Mouse (Mus musculus): ENCODE measurements around the gene Olfr74. TPM values are rescaled to one million over a fixed set of nuclear protein-coding genes. Genes with fewer than 3 reads are reported as not detected.
"Not testable (repeated sequence)": the region's sequence is repeated elsewhere in the genome, so short reads cannot be mapped to it uniquely, and the experiment has no call there.

Gene Olfr74
- not detected in 2 replicates for polyA plus RNA-seq (2015; fragmentation: Nextera tagmentation; extraction: Ambion mirVana)

GRCm38 (mm10) chr2:87974563-87974962 lies at the start of gene Olfr74:
Olfr74 (minus strand) TSS chr2:87974663.
- ATAC-seq (ENCODE audit: insufficient number of reproducible peaks, low FRiP score, low TSS enrichment, low read depth), result no peak
- no peak within 1 kb of the TSS for H3K27ac ChIP-seq
- H3K27me3 ChIP-seq, result no peaks in the 10 kb centered on the region
- WGBS, result 70% methylated on average over 3 of the region's 3 CpGs
- no peak within 1 kb of the TSS for H3K4me2 ChIP-seq
- H3K4me3 ChIP-seq, result no peak within 1 kb of the TSS
- H3K4me1 ChIP-seq, result no peaks in the 10 kb centered on the region
- no peaks in the 10 kb centered on the region for H3K36me3 ChIP-seq
- H3K9me3 ChIP-seq, result no peaks in the 10 kb centered on the region
- no peak within 1 kb of the TSS for H3K9ac ChIP-seq

- H3K4me3 ChIP-seq; H3K36me3 ChIP-seq; H3K4me1 ChIP-seq; H3K27me3 ChIP-seq; H3K4me2 ChIP-seq; H3K9me3 ChIP-seq; H3K27ac ChIP-seq; H3K9ac ChIP-seq; ATAC-seq (ENCODE audit: insufficient number of reproducible peaks, low FRiP score, low TSS enrichment, low read depth): not testable (repeated sequence)
- WGBS, result 70% methylated on average over 1 of the region's 1 CpGs
Observed at GRCm38 (mm10) chr2:88022474-88022873, 48.0 kb upstream of the Olfr74 start, which contains the start of gene Olfr1161. Olfr1161 (plus strand) TSS chr2:88022774.

DNA sequence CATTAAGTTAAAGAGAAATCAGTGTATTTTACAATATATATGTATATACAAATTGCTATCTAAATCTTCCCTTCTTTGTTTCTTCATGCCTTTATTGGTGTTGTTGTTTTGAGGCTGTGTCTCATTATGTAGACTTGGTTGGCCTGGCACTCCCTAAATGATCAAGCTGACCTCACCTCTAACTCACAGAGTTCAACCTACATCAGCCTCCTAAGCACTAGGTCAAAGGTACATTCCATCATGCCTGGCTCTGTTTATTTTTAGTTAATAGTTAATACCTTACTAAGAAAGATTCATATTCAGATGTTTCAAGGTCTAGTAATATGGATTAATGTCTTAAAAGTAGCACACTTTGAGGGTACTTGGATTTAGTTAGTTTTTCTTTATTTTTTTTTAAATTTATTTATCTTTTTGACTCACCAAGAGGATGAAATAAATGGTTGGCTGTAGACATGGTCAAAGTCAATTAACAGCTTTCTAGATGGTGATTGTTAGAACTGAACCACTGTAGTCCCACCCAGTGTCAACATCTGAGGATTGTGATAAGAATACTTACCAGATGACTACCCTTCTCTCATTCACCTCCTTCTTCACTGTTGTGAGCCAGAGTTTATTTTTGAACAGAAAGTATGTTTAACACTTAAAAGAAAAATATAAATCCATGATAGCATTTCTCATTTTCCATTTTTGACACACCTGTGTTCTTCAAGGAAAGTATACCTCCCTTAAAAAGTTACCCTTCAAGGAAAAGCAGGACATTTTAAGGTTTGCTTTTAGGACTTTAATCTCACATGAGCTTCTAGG lies 33.3 kb upstream of the Olfr74 start, which contains the start of gene Olfr1160:
Gene Olfr1160, minus strand, starts transcription at position 754 of the 804 bp plus-strand sequence.
- no peaks in the 10 kb centered on the region for H3K4me1 ChIP-seq
- no peak for ATAC-seq (ENCODE audit: insufficient number of reproducible peaks, low FRiP score, low TSS enrichment, low read depth)
- no peak within 1 kb of the TSS for H3K4me3 ChIP-seq
- no peak within 1 kb of the TSS for H3K27ac ChIP-seq
- H3K9ac ChIP-seq, result no peak within 1 kb of the TSS
- H3K27me3 ChIP-seq, result no peaks in the 10 kb centered on the region
- no peaks in the 10 kb centered on the region for H3K9me3 ChIP-seq
- H3K36me3 ChIP-seq, result no peaks in the 10 kb centered on the region
- H3K4me2 ChIP-seq, result no peak within 1 kb of the TSS

GRCm38 (mm10) chr2:87989813-87990212 lies 15.3 kb upstream of the Olfr74 start, which contains the start of gene Olfr1158:
Olfr1158 (plus strand) TSS chr2:87990113.
- no peaks in the 10 kb centered on the region for H3K36me3 ChIP-seq
- no peak within 1 kb of the TSS for H3K27ac ChIP-seq
- H3K4me1 ChIP-seq, result no peaks in the 10 kb centered on the region
- H3K9me3 ChIP-seq, result no peaks in the 10 kb centered on the region
- no peaks in the 10 kb centered on the region for H3K27me3 ChIP-seq
- no peak for ATAC-seq (ENCODE audit: insufficient number of reproducible peaks, low FRiP score, low TSS enrichment, low read depth)
- H3K9ac ChIP-seq, result no peak within 1 kb of the TSS
- no peak within 1 kb of the TSS for H3K4me3 ChIP-seq
- no peak within 1 kb of the TSS for H3K4me2 ChIP-seq

DNA sequence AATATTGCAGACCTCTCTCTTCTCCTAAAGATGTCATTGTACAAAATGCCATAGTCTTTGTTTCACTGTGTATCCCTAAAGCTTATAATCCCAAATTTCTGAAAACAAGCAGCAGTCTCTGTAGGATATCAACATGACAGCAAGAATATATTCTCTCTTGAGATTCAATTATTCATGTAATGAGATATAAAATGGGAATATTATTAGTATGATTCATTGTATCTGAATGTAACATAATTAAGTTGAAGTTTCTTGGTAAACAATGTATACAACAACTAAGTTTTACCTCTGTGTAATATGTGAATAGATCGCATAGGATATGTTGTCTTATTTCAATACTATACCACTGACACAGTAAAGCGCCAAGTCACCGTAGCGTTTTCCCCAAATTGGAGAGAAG lies 6.3 kb downstream of the Olfr74 start, which contains the start of gene Olfr1157:
Gene Olfr1157, minus strand, starts transcription at position 101 of the 400 bp plus-strand sequence.
- no peaks in the 10 kb centered on the region for H3K27me3 ChIP-seq
- 97% methylated on average over 4 of the region's 4 CpGs for WGBS

DNA sequence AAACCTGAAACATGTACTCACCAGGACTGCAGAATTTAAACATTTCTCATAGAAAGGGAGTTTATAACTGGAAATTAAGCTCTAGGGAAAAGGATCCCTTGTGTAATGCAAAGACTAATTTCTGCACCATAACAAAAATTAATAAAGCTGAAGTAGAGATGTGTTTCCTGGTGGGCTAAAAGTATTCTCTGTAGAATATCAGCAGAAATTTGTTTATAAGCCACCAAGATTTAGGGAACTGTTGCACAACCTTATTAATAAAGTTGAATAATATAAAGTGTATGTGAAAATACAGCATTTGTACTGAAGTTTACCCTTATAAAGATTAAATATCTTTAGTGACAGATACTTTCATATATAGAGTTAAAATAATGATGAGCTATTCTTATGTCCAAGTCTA lies 21.5 kb downstream of the Olfr74 start, which contains the start of gene Olfr1156:
Gene Olfr1156, minus strand, starts transcription at position 101 of the 400 bp plus-strand sequence.
- H3K4me2 ChIP-seq, result no peak within 1 kb of the TSS
- no peaks in the 10 kb centered on the region for H3K4me1 ChIP-seq
- no peaks in the 10 kb centered on the region for H3K36me3 ChIP-seq
- no peaks in the 10 kb centered on the region for H3K9me3 ChIP-seq
- H3K9ac ChIP-seq, result no peak within 1 kb of the TSS
- ATAC-seq (ENCODE audit: insufficient number of reproducible peaks, low FRiP score, low TSS enrichment, low read depth), result no peak
- no peak within 1 kb of the TSS for H3K27ac ChIP-seq
- H3K4me3 ChIP-seq, result no peak within 1 kb of the TSS
- no peaks in the 10 kb centered on the region for H3K27me3 ChIP-seq

More for the DNA sequence above, 6.3 kb downstream of the Olfr74 start, which contains the start of gene Olfr1157:
- Histone ChIP-seq H3K4me1 (no peaks in the 10 kb centered on the region), H3K4me2 (no peak within 1 kb of the TSS), H3K9ac (no peak within 1 kb of the TSS), H3K4me3 (no peak within 1 kb of the TSS), H3K27ac (no peak within 1 kb of the TSS), H3K36me3 (no peaks in the 10 kb centered on the region), H3K9me3 (no peaks in the 10 kb centered on the region)
- no peak for ATAC-seq (ENCODE audit: insufficient number of reproducible peaks, low FRiP score, low TSS enrichment, low read depth)

- Histone ChIP-seq H3K36me3 (no peaks in the 10 kb centered on the region), H3K4me2 (no peak within 1 kb of the TSS), H3K27ac (no peak within 1 kb of the TSS), H3K9ac (no peak within 1 kb of the TSS), H3K9me3 (no peaks in the 10 kb centered on the region), H3K4me3 (no peak within 1 kb of the TSS), H3K27me3 (no peaks in the 10 kb centered on the region), H3K4me1 (no peaks in the 10 kb centered on the region)
- no peak for ATAC-seq (ENCODE audit: insufficient number of reproducible peaks, low FRiP score, low TSS enrichment, low read depth)
- 94% methylated on average over 1 of the region's 1 CpGs for WGBS
Observed at GRCm38 (mm10) chr2:87945037-87945436, 29.4 kb downstream of the Olfr74 start, which contains the start of gene Olfr1155. Olfr1155 (minus strand) TSS chr2:87945137.

Other genes with a start within 250 kb of the Olfr74 start
- not detected in 2 replicates for gene Olfr1138, start 234.7 kb downstream of the Olfr74 start, polyA plus RNA-seq (2015; fragmentation: Nextera tagmentation; extraction: Ambion mirVana)
- gene Olfr1140, start 230.9 kb downstream of the Olfr74 start, polyA plus RNA-seq (2015; fragmentation: Nextera tagmentation; extraction: Ambion mirVana), result not detected in 2 replicates
- gene Olfr1141, start 220.7 kb downstream of the Olfr74 start, polyA plus RNA-seq (2015; fragmentation: Nextera tagmentation; extraction: Ambion mirVana), result not detected in 2 replicates
- not detected in 2 replicates for gene Olfr152, start 195.2 kb downstream of the Olfr74 start, polyA plus RNA-seq (2015; fragmentation: Nextera tagmentation; extraction: Ambion mirVana)
- gene Olfr1143, start 174.1 kb downstream of the Olfr74 start, polyA plus RNA-seq (2015; fragmentation: Nextera tagmentation; extraction: Ambion mirVana), result not detected in 2 replicates
- gene Olfr1145, start 164.8 kb downstream of the Olfr74 start, polyA plus RNA-seq (2015; fragmentation: Nextera tagmentation; extraction: Ambion mirVana), result not detected in 2 replicates
- gene Olfr1148, start 144.1 kb downstream of the Olfr74 start, polyA plus RNA-seq (2015; fragmentation: Nextera tagmentation; extraction: Ambion mirVana), result not detected in 2 replicates
- gene Olfr1150-ps1, start 130.7 kb downstream of the Olfr74 start, polyA plus RNA-seq (2015; fragmentation: Nextera tagmentation; extraction: Ambion mirVana), result not detected in 2 replicates
- not detected in 2 replicates for gene Olfr1151, start 118.8 kb downstream of the Olfr74 start, polyA plus RNA-seq (2015; fragmentation: Nextera tagmentation; extraction: Ambion mirVana)
- gene Olfr1152, start 108.2 kb downstream of the Olfr74 start, polyA plus RNA-seq (2015; fragmentation: Nextera tagmentation; extraction: Ambion mirVana), result not detected in 2 replicates
- gene Olfr1153, start 79.7 kb downstream of the Olfr74 start, polyA plus RNA-seq (2015; fragmentation: Nextera tagmentation; extraction: Ambion mirVana), result not detected in 2 replicates
- not detected in 2 replicates for gene Olfr1154, start 69.5 kb downstream of the Olfr74 start, polyA plus RNA-seq (2015; fragmentation: Nextera tagmentation; extraction: Ambion mirVana)
- gene Olfr1155, start 29.5 kb downstream of the Olfr74 start, polyA plus RNA-seq (2015; fragmentation: Nextera tagmentation; extraction: Ambion mirVana), result not detected in 2 replicates
- gene Olfr1156, start 21.6 kb downstream of the Olfr74 start, polyA plus RNA-seq (2015; fragmentation: Nextera tagmentation; extraction: Ambion mirVana), result not detected in 2 replicates
- gene Olfr1157, start 6.4 kb downstream of the Olfr74 start, polyA plus RNA-seq (2015; fragmentation: Nextera tagmentation; extraction: Ambion mirVana), result not detected in 2 replicates
- gene Olfr1158, start 15.4 kb upstream of the Olfr74 start, polyA plus RNA-seq (2015; fragmentation: Nextera tagmentation; extraction: Ambion mirVana), result not detected in 2 replicates
- gene Olfr1160, start 33.6 kb upstream of the Olfr74 start, polyA plus RNA-seq (2015; fragmentation: Nextera tagmentation; extraction: Ambion mirVana), result not detected in 2 replicates
- gene Olfr1161, start 48.1 kb upstream of the Olfr74 start, polyA plus RNA-seq (2015; fragmentation: Nextera tagmentation; extraction: Ambion mirVana), result not detected in 2 replicates
- gene Olfr73, start 63.0 kb upstream of the Olfr74 start, polyA plus RNA-seq (2015; fragmentation: Nextera tagmentation; extraction: Ambion mirVana), result 0.05 TPM in 1 of 2 replicates, not detected in the other
- gene Olfr1162, start 76.5 kb upstream of the Olfr74 start, polyA plus RNA-seq (2015; fragmentation: Nextera tagmentation; extraction: Ambion mirVana), result not detected in 2 replicates
- not detected in 2 replicates for gene Olfr1163, start 97.2 kb upstream of the Olfr74 start, polyA plus RNA-seq (2015; fragmentation: Nextera tagmentation; extraction: Ambion mirVana)
- not detected in 2 replicates for gene Olfr1164, start 119.3 kb upstream of the Olfr74 start, polyA plus RNA-seq (2015; fragmentation: Nextera tagmentation; extraction: Ambion mirVana)
- gene Olfr1166, start 153.6 kb upstream of the Olfr74 start, polyA plus RNA-seq (2015; fragmentation: Nextera tagmentation; extraction: Ambion mirVana), result not detected in 2 replicates
- gene Olfr1167, start 180.5 kb upstream of the Olfr74 start, polyA plus RNA-seq (2015; fragmentation: Nextera tagmentation; extraction: Ambion mirVana), result not detected in 2 replicates
- not detected in 2 replicates for gene Olfr1168, start 207.2 kb upstream of the Olfr74 start, polyA plus RNA-seq (2015; fragmentation: Nextera tagmentation; extraction: Ambion mirVana)

Measured in limb, embryonic 15.5 days (tissue).